ENCODE assay signal across 14 mouse cellular contexts in the genomic region with DNA sequence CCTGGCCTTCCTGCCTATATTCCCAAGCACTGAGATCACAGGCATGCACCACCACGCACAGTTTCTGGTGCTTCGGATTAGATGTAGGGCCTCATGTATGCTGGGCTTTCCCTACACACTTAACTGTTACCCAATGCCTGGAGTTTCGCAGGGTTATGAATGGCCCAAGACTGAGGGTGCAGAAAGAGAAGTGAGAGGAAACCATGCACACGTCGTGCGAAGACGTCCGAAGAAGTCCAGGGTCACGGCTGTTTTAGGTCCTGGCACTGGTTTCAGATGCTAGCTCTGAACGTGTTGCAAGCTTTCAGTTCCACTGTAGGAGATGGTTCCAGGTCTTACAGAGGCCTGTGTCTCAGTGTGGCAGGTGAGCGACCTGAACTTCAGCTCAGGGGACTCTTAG. TPM values are rescaled to one million over a fixed set of nuclear protein-coding genes. Genes with fewer than 3 reads are reported as not detected.
DNase-seq lines count a peak whose midpoint lies in the region; ATAC-seq lines count a peak whose summit lies in the region.
"Had no signal": no experiment of that assay in that cellular context is flagged by ENCODE, and none has a peak within 500 bp of the region (broad histone marks: within the 10 kb centered on the region; RNA-seq: fewer than 3 reads in every experiment).

No protein-coding gene starts in this region.

- 0 out of 2 replicates have a peak, but pooled peaks have one; percentile 24 for ATAC-seq in liver, embryonic 16.5 days (ENCODE audit: low read depth)
- ATAC-seq in liver, embryonic 11.5 days (replicated peaks; ENCODE audit: low FRiP score), result no peak
- ATAC-seq in granulocyte monocyte progenitor cell, adult 5-6 weeks (replicated peaks; ENCODE audit: poor library complexity, severe bottlenecking), result peak; percentile 86
- no peak for ATAC-seq in midbrain, embryonic 11.5 days (ENCODE audit: low FRiP score)

- H3K9ac ChIP-seq in liver, embryonic 16.5 days (ENCODE audit: low read depth, low read length), result no peak overlapping the region
- no peak overlapping the region for H3K9ac ChIP-seq in liver, embryonic 11.5 days (ENCODE audit: low read depth, low read length)
- no peak overlapping the region for H3K9ac ChIP-seq in midbrain, embryonic 11.5 days (ENCODE audit: low read length)
- H3K9ac ChIP-seq: forebrain, embryonic 15.5 days; heart, embryonic 15.5 days; hindbrain, embryonic 15.5 days; kidney, embryonic 15.5 days; midbrain, embryonic 12.5 days had no signal

- DNase-seq in liver, embryonic 11.5 days (ENCODE audit: low spot score), result no peak
- DNase-seq in monocyte, adult 2 months (ENCODE audit: low read depth in 1 of 2, low spot score in 2 of 2), result peak; percentile 68 to 69
- DNase-seq in gastrocnemius, postnatal 36 days, result no peak
- DNase-seq in midbrain, embryonic 11.5 days (ENCODE audit: low spot score, missing footprints), result no peak
- DNase-seq: adrenal gland, adult 2 months; thymus, adult 18-20 months had no signal

- H3K4me2 ChIP-seq in liver, embryonic 16.5 days (ENCODE audit: low read depth, low read length), result no peak overlapping the region
- no peak overlapping the region for H3K4me2 ChIP-seq in liver, embryonic 11.5 days
- no peak overlapping the region for H3K4me2 ChIP-seq in midbrain, embryonic 11.5 days
- H3K4me2 ChIP-seq: forebrain, embryonic 15.5 days; heart, embryonic 15.5 days; hindbrain, embryonic 15.5 days; kidney, embryonic 15.5 days; midbrain, embryonic 12.5 days had no signal

- 60% methylated on average over 11 of the region's 11 CpGs for WGBS in liver, embryonic 16.5 days (ENCODE audit: insufficient replicate concordance)
- 79% methylated on average over 11 of the region's 11 CpGs for WGBS in liver, embryonic 11.5 days
- 87% methylated on average over 11 of the region's 11 CpGs for WGBS in midbrain, embryonic 11.5 days

- H3K27ac ChIP-seq in liver, embryonic 16.5 days (ENCODE audit: low read length), result no peak overlapping the region
- no peak overlapping the region for H3K27ac ChIP-seq in liver, embryonic 11.5 days (ENCODE audit: low read depth, low read length)
- H3K27ac ChIP-seq in brown adipose tissue, adult 24 weeks (replicated peaks; ENCODE audit: low read depth, low read length), result peak overlapping the region; percentile 36; the same call in 1 of the 2 replicates
- no peak overlapping the region for H3K27ac ChIP-seq in midbrain, embryonic 11.5 days (ENCODE audit: low read depth, low read length)
- H3K27ac ChIP-seq: forebrain, embryonic 15.5 days; heart, embryonic 15.5 days; hindbrain, embryonic 15.5 days; kidney, embryonic 15.5 days; midbrain, embryonic 12.5 days had no signal

- no peaks in the 10 kb centered on the region for H3K4me1 ChIP-seq in liver, embryonic 16.5 days (ENCODE audit: control insufficient read depth, low read depth, low read length)
- no peaks in the 10 kb centered on the region for H3K4me1 ChIP-seq in liver, embryonic 11.5 days (replicated peaks; ENCODE audit: control insufficient read depth, insufficient read depth, low read length)
- H3K4me1 ChIP-seq in brown adipose tissue, adult 24 weeks (ENCODE audit: control insufficient read depth, insufficient read depth, insufficient read length, low read length), result peaks cover 9% of the 10 kb centered on the region
- H3K4me1 ChIP-seq in midbrain, embryonic 11.5 days (ENCODE audit: control insufficient read depth, insufficient read depth, low read length), result 0 out of 2 replicates have a peak, but pooled peaks cover 5% of the 10 kb centered on the region

- intact Hi-C loops in gastrocnemius, postnatal 36 days (cut with DNase I), result no loop called here

- H3K36me3 ChIP-seq in liver, embryonic 16.5 days (ENCODE audit: control insufficient read depth, insufficient read depth), result no peaks in the 10 kb centered on the region
- H3K36me3 ChIP-seq in liver, embryonic 11.5 days (ENCODE audit: control insufficient read depth, insufficient read depth, low read length), result no peaks in the 10 kb centered on the region
- H3K36me3 ChIP-seq in midbrain, embryonic 11.5 days (ENCODE audit: control insufficient read depth, insufficient read depth, low read length), result no peaks in the 10 kb centered on the region
- H3K36me3 ChIP-seq: forebrain, embryonic 15.5 days; heart, embryonic 15.5 days; hindbrain, embryonic 15.5 days; kidney, embryonic 15.5 days; midbrain, embryonic 12.5 days had no signal

- no peaks in the 10 kb centered on the region for H3K9me3 ChIP-seq in liver, embryonic 16.5 days (replicated peaks; ENCODE audit: control insufficient read depth, low read length)
- H3K9me3 ChIP-seq in liver, embryonic 11.5 days (ENCODE audit: control insufficient read depth, low read length), result no peaks in the 10 kb centered on the region
- H3K9me3 ChIP-seq in midbrain, embryonic 11.5 days (ENCODE audit: control insufficient read depth, low read length), result no peaks in the 10 kb centered on the region
- H3K9me3 ChIP-seq: forebrain, embryonic 15.5 days; heart, embryonic 15.5 days; hindbrain, embryonic 15.5 days; kidney, embryonic 15.5 days; midbrain, embryonic 12.5 days had no signal

- no peaks in the 10 kb centered on the region for H3K27me3 ChIP-seq in liver, embryonic 16.5 days (ENCODE audit: control insufficient read depth, insufficient read depth, low read depth, low read length)
- H3K27me3 ChIP-seq in liver, embryonic 11.5 days (replicated peaks; ENCODE audit: control insufficient read depth, insufficient read depth, low read length), result no peaks in the 10 kb centered on the region
- H3K27me3 ChIP-seq in midbrain, embryonic 11.5 days (ENCODE audit: control insufficient read depth, insufficient read depth, low read length), result no peaks in the 10 kb centered on the region
- H3K27me3 ChIP-seq: forebrain, embryonic 15.5 days; heart, embryonic 15.5 days; kidney, embryonic 15.5 days; midbrain, embryonic 12.5 days had no signal

- no peak overlapping the region for H3K4me3 ChIP-seq in liver, embryonic 16.5 days (ENCODE audit: low read depth, low read length)
- H3K4me3 ChIP-seq in liver, embryonic 11.5 days (ENCODE audit: low read depth, low read length), result no peak overlapping the region
- no peak overlapping the region for H3K4me3 ChIP-seq in brown adipose tissue, adult 24 weeks (ENCODE audit: insufficient read depth, low read depth, low read length)
- H3K4me3 ChIP-seq in midbrain, embryonic 11.5 days (ENCODE audit: low read depth, low read length), result no peak overlapping the region
- H3K4me3 ChIP-seq: forebrain, embryonic 15.5 days; heart, embryonic 15.5 days; hindbrain, embryonic 15.5 days; kidney, embryonic 15.5 days; midbrain, embryonic 12.5 days had no signal

RNA-seq across cellular contexts. Expression of a gene that starts 21.2 kb away (rescaled TPM):
- 3.3 TPM in 2 replicates for polyA plus RNA-seq in liver, embryonic 16.5 days (2015; fragmentation: Nextera tagmentation; extraction: Ambion mirVana)
- polyA plus RNA-seq in liver, embryonic 11.5 days (2014; fragmentation: Nextera tagmentation; extraction: Ambion mirVana), result 11.7 and 12.0 TPM in 2 replicates
- 3.5 and 4.9 TPM in 2 replicates for polyA plus RNA-seq in brown adipose tissue, adult 24 weeks (2012; ENCODE audit: insufficient read depth, insufficient read length, missing spikeins)
- 11.7 and 13.0 TPM in 2 replicates for total RNA-seq in granulocyte monocyte progenitor cell, adult 5-6 weeks (2014; fragmentation: Nextera tagmentation)
- total RNA-seq in granulocyte monocyte progenitor cell, adult 5-6 weeks (2017), result 12.1 and 13.8 TPM in 2 replicates
- total RNA-seq in gastrocnemius, postnatal 36 days (2021), result 10 to 100 TPM; 43.4 to 50.5 TPM
- polyA plus RNA-seq in midbrain, embryonic 11.5 days (2014; fragmentation: Nextera tagmentation; extraction: Ambion mirVana), result 19.2 and 21.9 TPM in 2 replicates

Comparison
In these comparisons a context has a peak if more than half of its experiments do, and no peak if none do; other contexts are left out.
1. ATAC-seq: peak in liver, embryonic 16.5 days (single experiment) and granulocyte monocyte progenitor cell, adult 5-6 weeks (single experiment); none in liver, embryonic 11.5 days (single experiment) and midbrain, embryonic 11.5 days (single experiment).
2. DNase-seq: peak in monocyte, adult 2 months (2 of 2); none in liver, embryonic 11.5 days (single experiment), gastrocnemius, postnatal 36 days (0 of 2) and midbrain, embryonic 11.5 days (single experiment).